Mouse (Mus musculus): ENCODE results near the gene Anks1b. TPM values are rescaled to one million over a fixed set of nuclear protein-coding genes. Genes with fewer than 3 reads are reported as not detected.

Gene Anks1b
- polyA plus RNA-seq, 1 experiment from 2014 or later = 2.9 TPM

GRCm38 (mm10) chr10:90689854-90690513, 816.7 kb downstream of the Anks1b start:
- H3K27me3 ChIP-seq = no peaks in the 10 kb centered on the region
- H3K36me3 ChIP-seq = no peaks in the 10 kb centered on the region
- H3K9me3 ChIP-seq = no peaks in the 10 kb centered on the region
- no peak overlapping the region for H3K4me2 ChIP-seq
- H3K27ac ChIP-seq = no peak overlapping the region
- H3K4me3 ChIP-seq = no peak overlapping the region
- no peak overlapping the region for H3K9ac ChIP-seq
- ATAC-seq (ENCODE audit: insufficient number of reproducible peaks, low FRiP score, low TSS enrichment, low read depth) = no peak
- WGBS = 50% methylated on average over 11 of the region's 11 CpGs
- no peaks in the 10 kb centered on the region for H3K4me1 ChIP-seq

DNA sequence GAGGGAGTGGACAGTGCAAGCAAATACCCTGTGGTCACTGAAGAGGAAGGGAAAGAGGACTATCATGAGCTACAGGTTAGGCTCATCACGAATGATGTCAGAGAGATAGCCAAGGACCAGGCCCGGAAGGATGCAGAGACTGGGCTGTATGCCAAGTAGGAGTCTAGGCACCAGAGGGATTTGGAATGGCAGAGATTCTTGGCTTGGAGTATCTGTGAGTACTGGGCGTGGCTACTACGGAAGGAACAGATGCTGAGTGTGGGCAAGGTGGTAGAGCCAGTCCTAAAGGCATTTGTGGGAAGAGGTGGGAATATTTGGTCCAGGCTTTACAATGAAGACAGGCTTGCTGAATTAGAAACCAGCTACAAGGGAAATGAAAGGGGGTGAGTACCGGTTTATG, 823.4 kb downstream of the Anks1b start:
- Histone ChIP-seq H3K4me1 (no peaks in the 10 kb centered on the region), H3K27ac (no peak overlapping the region), H3K27me3 (no peaks in the 10 kb centered on the region), H3K4me2 (no peak overlapping the region), H3K9ac (no peak overlapping the region), H3K9me3 (no peaks in the 10 kb centered on the region), H3K4me3 (no peak overlapping the region), H3K36me3 (no peaks in the 10 kb centered on the region)
- WGBS = 72% methylated on average over 5 of the region's 5 CpGs
- ATAC-seq (ENCODE audit: insufficient number of reproducible peaks, low FRiP score, low TSS enrichment, low read depth) = no peak

GRCm38 (mm10) chr10:90697413-90697812, 824.1 kb downstream of the Anks1b start:
- Histone ChIP-seq H3K36me3 (no peaks in the 10 kb centered on the region), H3K27ac (no peak overlapping the region), H3K9me3 (no peaks in the 10 kb centered on the region), H3K4me1 (no peaks in the 10 kb centered on the region), H3K9ac (no peak overlapping the region), H3K27me3 (no peaks in the 10 kb centered on the region), H3K4me2 (no peak overlapping the region), H3K4me3 (no peak overlapping the region)
- no peak for ATAC-seq (ENCODE audit: insufficient number of reproducible peaks, low FRiP score, low TSS enrichment, low read depth)
- 46% methylated on average over 8 of the region's 8 CpGs for WGBS

DNA sequence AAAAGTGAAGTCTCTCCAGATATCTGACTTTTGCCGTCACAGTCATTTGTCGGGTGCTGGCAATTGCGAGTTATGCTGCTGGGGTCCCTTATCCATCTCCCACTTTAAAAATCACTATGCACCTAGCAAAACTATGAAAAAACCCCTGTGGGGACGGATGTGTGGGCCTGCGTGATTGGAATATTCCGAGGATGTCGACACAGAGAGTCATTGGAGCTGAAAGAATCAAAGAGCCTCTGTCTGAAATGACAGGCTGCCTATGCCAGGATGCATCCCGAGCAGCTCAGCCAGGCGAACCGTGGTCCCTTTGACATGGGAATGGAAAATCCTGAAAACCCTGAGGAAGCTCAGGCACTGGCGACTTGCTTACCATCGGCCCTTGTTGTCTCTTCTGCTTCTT, 825.9 kb downstream of the Anks1b start:
- Histone ChIP-seq H3K9me3 (no peaks in the 10 kb centered on the region), H3K9ac (no peak overlapping the region), H3K36me3 (no peaks in the 10 kb centered on the region), H3K4me1 (no peaks in the 10 kb centered on the region), H3K4me2 (no peak overlapping the region), H3K4me3 (no peak overlapping the region), H3K27ac (no peak overlapping the region), H3K27me3 (no peaks in the 10 kb centered on the region)
- 84% methylated on average over 12 of the region's 12 CpGs for WGBS
- ATAC-seq (ENCODE audit: insufficient number of reproducible peaks, low FRiP score, low TSS enrichment, low read depth) = no peak

GRCm38 (mm10) chr10:90704602-90705001, 831.3 kb downstream of the Anks1b start:
- H3K9me3 ChIP-seq = no peaks in the 10 kb centered on the region
- H3K4me2 ChIP-seq = no peak overlapping the region
- H3K27me3 ChIP-seq = no peaks in the 10 kb centered on the region
- no peaks in the 10 kb centered on the region for H3K4me1 ChIP-seq
- H3K36me3 ChIP-seq = no peaks in the 10 kb centered on the region
- 79% methylated on average over 10 of the region's 10 CpGs for whole genome bisulfite sequencing
- ATAC-seq (ENCODE audit: insufficient number of reproducible peaks, low FRiP score, low TSS enrichment, low read depth) = no peak
- no peak overlapping the region for H3K27ac ChIP-seq
- no peak overlapping the region for H3K4me3 ChIP-seq
- H3K9ac ChIP-seq = no peak overlapping the region

GRCm38 (mm10) chr10:90708822-90709601, 835.7 kb downstream of the Anks1b start:
- Histone ChIP-seq H3K4me3 (no peak overlapping the region), H3K9me3 (no peaks in the 10 kb centered on the region), H3K4me2 (no peak overlapping the region), H3K27ac (no peak overlapping the region), H3K27me3 (no peaks in the 10 kb centered on the region), H3K4me1 (no peaks in the 10 kb centered on the region), H3K36me3 (no peaks in the 10 kb centered on the region), H3K9ac (no peak overlapping the region)
- ATAC-seq (ENCODE audit: insufficient number of reproducible peaks, low FRiP score, low TSS enrichment, low read depth) = no peak
- WGBS = 73% methylated on average over 11 of the region's 11 CpGs

DNA sequence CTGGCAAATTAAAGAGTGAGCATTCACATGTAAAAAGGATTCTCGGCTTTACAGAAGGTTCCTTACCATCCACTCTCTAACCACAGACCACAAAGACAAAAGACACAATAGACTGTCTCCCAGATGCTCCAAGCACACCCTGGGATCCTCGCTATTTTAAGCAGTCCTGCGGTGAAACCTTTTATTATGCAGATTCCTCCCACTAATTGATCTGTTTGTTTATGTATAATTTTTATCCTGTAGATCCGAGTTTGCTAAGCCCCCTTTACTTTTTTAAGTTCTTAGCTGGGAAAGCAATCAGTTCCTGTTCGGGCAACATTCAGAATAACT, 836.3 kb downstream of the Anks1b start:
- Histone ChIP-seq H3K4me2 (no peak overlapping the region), H3K27ac (no peak overlapping the region), H3K9ac (no peak overlapping the region), H3K36me3 (no peaks in the 10 kb centered on the region), H3K9me3 (no peaks in the 10 kb centered on the region), H3K27me3 (no peaks in the 10 kb centered on the region), H3K4me1 (no peaks in the 10 kb centered on the region), H3K4me3 (no peak overlapping the region)
- WGBS = 36% methylated on average over 5 of the region's 5 CpGs
- no peak for ATAC-seq (ENCODE audit: insufficient number of reproducible peaks, low FRiP score, low TSS enrichment, low read depth)

DNA sequence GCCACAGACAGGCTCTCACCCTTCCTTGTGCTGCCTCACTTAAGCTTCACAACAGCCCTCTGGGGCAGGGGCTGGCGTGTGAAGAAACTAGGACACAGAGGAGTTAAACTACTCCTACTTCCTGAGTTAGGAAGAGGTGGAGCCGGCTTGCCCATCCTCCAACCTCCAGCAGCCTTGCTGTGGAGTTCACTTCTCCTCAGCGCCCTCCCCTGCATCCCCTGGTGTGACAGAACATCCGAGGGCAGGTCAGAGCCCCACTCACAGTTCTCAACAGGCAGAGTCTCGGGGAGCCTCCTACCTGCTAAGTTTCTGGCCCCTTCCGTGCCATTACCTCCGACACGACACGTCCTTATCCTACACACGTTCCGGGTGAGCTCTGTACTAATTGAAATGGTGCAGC, 844.7 kb downstream of the Anks1b start:
- no peak overlapping the region for H3K27ac ChIP-seq
- peak overlapping the region; percentile 28 for H3K4me3 ChIP-seq
- no peak for ATAC-seq (ENCODE audit: insufficient number of reproducible peaks, low FRiP score, low TSS enrichment, low read depth)

DNA sequence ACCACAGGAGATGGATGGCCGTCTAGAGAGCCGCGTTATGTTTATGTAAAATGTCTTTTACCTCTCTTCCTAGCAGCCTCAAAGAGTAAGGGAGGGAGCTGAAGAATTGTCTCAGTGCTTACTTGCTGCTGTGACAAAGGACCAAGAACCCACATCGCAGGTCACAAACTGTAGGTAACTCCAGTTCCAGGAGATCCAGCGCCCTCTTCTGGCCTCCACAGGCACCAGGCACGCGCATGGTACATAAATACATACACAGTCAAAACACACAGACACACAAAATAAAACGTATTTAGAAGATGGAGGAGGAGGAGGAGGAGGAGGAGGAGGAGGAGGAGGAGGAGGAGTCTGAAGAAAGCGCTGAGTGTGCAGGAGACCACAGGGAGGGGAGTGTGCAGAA, 845.4 kb downstream of the Anks1b start:
- H3K27ac ChIP-seq = no peak overlapping the region
- no peak overlapping the region for H3K9ac ChIP-seq
- H3K4me1 ChIP-seq = no peaks in the 10 kb centered on the region
- WGBS = 86% methylated on average over 8 of the region's 9 CpGs
- no peak overlapping the region for H3K4me3 ChIP-seq
- H3K27me3 ChIP-seq = no peaks in the 10 kb centered on the region
- no peaks in the 10 kb centered on the region for H3K9me3 ChIP-seq
- no peaks in the 10 kb centered on the region for H3K36me3 ChIP-seq
- no peak overlapping the region for H3K4me2 ChIP-seq
- ATAC-seq (ENCODE audit: insufficient number of reproducible peaks, low FRiP score, low TSS enrichment, low read depth) = no peak

More for the DNA sequence above, 844.7 kb downstream of the Anks1b start:
- 24% methylated on average over 11 of the region's 11 CpGs for WGBS
- peak overlapping the region; percentile 39 for H3K4me2 ChIP-seq
- no peak overlapping the region for H3K9ac ChIP-seq
- no peaks in the 10 kb centered on the region for H3K27me3 ChIP-seq
- H3K36me3 ChIP-seq = no peaks in the 10 kb centered on the region
- H3K9me3 ChIP-seq = no peaks in the 10 kb centered on the region
- no peaks in the 10 kb centered on the region for H3K4me1 ChIP-seq

DNA sequence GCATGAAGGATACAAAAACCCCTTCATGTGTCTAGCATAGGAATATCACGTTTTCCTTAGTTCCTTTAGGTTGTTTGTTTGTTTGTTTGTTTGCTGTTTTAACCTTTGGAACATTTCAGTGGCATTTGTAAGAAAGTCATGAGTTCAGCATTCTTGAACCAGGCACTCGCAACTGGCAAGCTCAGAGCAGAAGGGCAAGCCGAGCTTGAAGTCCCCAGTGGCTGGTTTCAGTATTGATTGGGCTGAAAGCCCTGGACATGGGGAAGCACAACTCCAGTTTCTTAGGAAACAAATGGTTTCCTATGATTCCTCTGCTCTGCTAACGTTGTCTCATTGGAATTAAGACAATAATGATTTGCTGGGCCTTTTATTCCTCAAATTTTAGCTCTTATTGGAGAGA, 846.7 kb downstream of the Anks1b start:
- Histone ChIP-seq H3K9ac (no peak overlapping the region), H3K4me3 (no peak overlapping the region), H3K9me3 (no peaks in the 10 kb centered on the region), H3K4me2 (no peak overlapping the region), H3K4me1 (no peaks in the 10 kb centered on the region), H3K27me3 (no peaks in the 10 kb centered on the region), H3K27ac (no peak overlapping the region), H3K36me3 (no peaks in the 10 kb centered on the region)
- 35% methylated on average over 4 of the region's 4 CpGs for whole genome bisulfite sequencing
- ATAC-seq (ENCODE audit: insufficient number of reproducible peaks, low FRiP score, low TSS enrichment, low read depth) = no peak

DNA sequence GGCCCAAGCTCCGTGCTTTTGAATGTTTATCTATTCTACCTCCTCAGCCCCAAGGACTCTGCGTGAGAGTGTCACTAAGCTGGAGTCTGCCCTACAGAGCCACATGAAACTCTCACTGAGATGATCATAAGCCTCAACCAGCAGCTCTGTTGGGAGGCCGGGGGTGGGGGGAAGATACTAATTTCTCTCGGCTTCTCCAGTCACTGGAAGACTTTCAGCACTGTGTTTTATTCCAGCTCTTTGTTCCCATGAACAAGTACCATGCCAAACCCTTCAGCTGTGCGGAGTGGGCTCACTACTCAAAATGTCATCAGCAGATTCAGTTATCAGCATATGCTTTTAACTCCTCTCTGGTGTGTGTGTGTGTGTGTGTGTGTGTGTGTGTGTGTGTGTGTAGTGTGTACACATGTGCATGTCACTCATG, 849.8 kb downstream of the Anks1b start:
- H3K27me3 ChIP-seq = peaks cover 9% of the 10 kb centered on the region
- WGBS = 70% methylated on average over 5 of the region's 5 CpGs
- H3K9me3 ChIP-seq = no peaks in the 10 kb centered on the region
- H3K27ac ChIP-seq = no peak overlapping the region
- no peak overlapping the region for H3K9ac ChIP-seq
- H3K4me1 ChIP-seq = no peaks in the 10 kb centered on the region; the same call in 1 of the 2 replicates
- ATAC-seq (ENCODE audit: insufficient number of reproducible peaks, low FRiP score, low TSS enrichment, low read depth) = no peak
- no peak overlapping the region for H3K4me2 ChIP-seq
- no peak overlapping the region for H3K4me3 ChIP-seq
- no peaks in the 10 kb centered on the region for H3K36me3 ChIP-seq

DNA sequence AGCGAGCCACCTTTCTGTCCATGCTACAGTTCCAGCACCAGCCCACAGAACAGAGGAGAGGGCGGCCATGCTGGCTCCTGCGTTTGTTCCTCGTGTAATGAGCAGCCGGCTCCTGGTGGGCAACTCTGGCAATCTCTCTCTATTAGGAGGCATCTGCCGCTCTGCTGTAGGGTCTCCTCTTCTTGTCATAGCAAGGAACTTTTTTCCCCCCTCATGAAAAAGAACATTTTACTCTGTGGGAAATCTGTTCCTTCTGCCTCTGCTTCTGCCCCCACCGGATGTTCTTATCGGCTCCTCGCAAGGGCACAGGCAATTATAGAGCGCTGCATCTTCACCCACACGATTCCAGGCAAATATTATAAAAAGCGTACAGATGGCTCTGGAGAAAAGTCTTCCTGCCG, 850.6 kb downstream of the Anks1b start:
- WGBS = 81% methylated on average over 13 of the region's 13 CpGs
- H3K27ac ChIP-seq = no peak overlapping the region
- ATAC-seq (ENCODE audit: insufficient number of reproducible peaks, low FRiP score, low TSS enrichment, low read depth) = no peak

More for the DNA sequence above, 850.6 kb downstream of the Anks1b start:
- Histone ChIP-seq H3K4me3 (no peak overlapping the region), H3K9me3 (no peaks in the 10 kb centered on the region), H3K9ac (no peak overlapping the region), H3K27me3 (peaks cover 15% of the 10 kb centered on the region), H3K4me2 (no peak overlapping the region), H3K36me3 (no peaks in the 10 kb centered on the region), H3K4me1 (peaks cover 4% of the 10 kb centered on the region)
